Mouse (Mus musculus): ENCODE data around the gene Sf3b2.

DNA sequence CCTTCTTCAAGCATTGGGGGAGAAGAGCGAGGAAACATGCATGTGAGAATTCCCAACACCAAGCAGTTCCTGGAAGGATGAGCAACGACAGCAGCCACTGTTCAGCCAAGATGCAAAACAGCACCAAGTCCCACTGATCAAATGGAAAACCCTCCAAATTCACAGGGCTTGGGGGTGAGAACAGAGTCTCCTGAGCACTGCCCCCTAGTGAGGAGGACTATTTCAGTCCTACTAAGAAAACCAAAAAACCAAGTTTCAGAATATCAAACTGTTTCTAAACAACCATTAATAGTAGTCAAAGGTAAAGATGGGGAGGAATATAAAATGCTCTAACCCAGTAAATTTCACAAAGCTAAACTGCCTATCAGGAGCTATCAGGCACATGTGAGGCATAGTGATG, 18.7 kb downstream of the Sf3b2 start:
- TF ChIP-seq POLR2A (IDR thresholded peaks at IDR 0.05; ENCODE audit: control insufficient read depth in 1 of 2, insufficient read depth in 1 of 2, low read depth in 1 of 2, low read length in 2 of 2, poor library complexity in 1 of 2) (no peak), MAX (IDR thresholded peaks at IDR 0.05; ENCODE audit: low read length) (no peak)
